Mouse (Mus musculus) CH12.LX (cell line): ENCODE measurements around the gene Nle1.

Experiments used
- BHLHE40 ChIP-seq: IDR thresholded peaks from 2 replicates; pipeline ENCODE4 v1.6.1; 2011; ENCODE audit warnings: mild to moderate bottlenecking, low read depth, low read length, improper control_type of control experiment
- CHD2 ChIP-seq: IDR thresholded peaks from 2 replicates; pipeline ENCODE4 v1.6.1; 2011; ENCODE audit warnings: low read length, improper control_type of control experiment
- CTCF ChIP-seq, 2 experiments: IDR thresholded peaks in 1 of 2; conservative IDR thresholded peaks in 1 of 2; 2 replicates each; pipeline ENCODE4 v1.5.1; 2011 to 2012; ENCODE audit warnings: low read depth in 2 of 2, low read length in 2 of 2, improper control_type of control experiment in 1 of 2, inconsistent platforms in 1 of 2, mild to moderate bottlenecking in 1 of 2, moderate library complexity in 1 of 2
- EP300 ChIP-seq: IDR thresholded peaks from 2 replicates; pipeline ENCODE4 v1.6.1; 2011; ENCODE audit warnings: low read length, improper control_type of control experiment
- POLR2A ChIP-seq: IDR thresholded peaks from 2 replicates; pipeline ENCODE4 v1.6.1; 2011; ENCODE audit warnings: low read depth, mild to moderate bottlenecking, improper control_type of control experiment, low read length
- TCF12 ChIP-seq: IDR thresholded peaks from 2 replicates; pipeline ENCODE4 v1.6.1; 2014; ENCODE audit warnings: low read depth, mild to moderate bottlenecking, inconsistent platforms, low read length, improper control_type of control experiment
- UBTF ChIP-seq: IDR thresholded peaks from 2 replicates; pipeline ENCODE4 v1.6.1; 2012; ENCODE audit warnings: low read depth, mild to moderate bottlenecking, inconsistent platforms, low read length, improper control_type of control experiment, moderate library complexity

GRCm38 (mm10) chr11:82910679-82911389, 2.6 kb upstream of the Nle1 start:
- TF ChIP-seq EP300, result no peak
- TF ChIP-seq BHLHE40, result no peak
- no peak for TF ChIP-seq CHD2
- TF ChIP-seq POLR2A, result no peak
- TF ChIP-seq UBTF, result no peak
- TF ChIP-seq TCF12, result no peak
- TF ChIP-seq CTCF (conservative IDR thresholded peaks at IDR 0.05 in 1 of 2, IDR thresholded peaks at IDR 0.05 in 1 of 2; ENCODE audit: low read depth in 2 of 2, low read length in 2 of 2), result no peak
